In genomic region chr2:158667671-158668432, GRCm38 (mm10) we compare ENCODE assay signal across 8 mouse cellular contexts. TPM values are rescaled to one million over a fixed set of nuclear protein-coding genes. Genes with fewer than 3 reads are reported as not detected.
DNase-seq lines count a peak whose midpoint lies in the region; ATAC-seq and TF ChIP-seq lines count a peak whose summit lies in the region.

No protein-coding gene starts in this region.

- peak overlapping the region; percentile 78 for H3K9ac ChIP-seq in forebrain, embryonic 13.5 days
- peak overlapping the region; percentile 67 for H3K9ac ChIP-seq in hindbrain, embryonic 15.5 days
- peak overlapping the region; percentile 56 for H3K9ac ChIP-seq in limb, embryonic 12.5 days (replicated peaks)
- H3K9ac ChIP-seq in neural tube, embryonic 11.5 days (ENCODE audit: low read length), result peak overlapping the region; percentile 51

- no peaks in the 10 kb centered on the region; the same call in 1 of the 2 replicates for H3K27me3 ChIP-seq in cerebellum, adult 2 months (ENCODE audit: control insufficient read depth, insufficient read depth, low read length)
- peaks cover 53% of the 10 kb centered on the region for H3K27me3 ChIP-seq in forebrain, embryonic 13.5 days
- H3K27me3 ChIP-seq in hindbrain, embryonic 15.5 days, result peaks cover 9% of the 10 kb centered on the region; the same call in 1 of the 2 replicates
- H3K27me3 ChIP-seq in limb, embryonic 12.5 days, result peaks cover 66% of the 10 kb centered on the region
- peaks cover 18% of the 10 kb centered on the region for H3K27me3 ChIP-seq in neural tube, embryonic 11.5 days (ENCODE audit: control insufficient read depth, insufficient read depth, low read length)

- ATAC-seq in forebrain, embryonic 13.5 days, result peak; percentile 50
- peak; percentile 55 for ATAC-seq in hindbrain, embryonic 15.5 days (ENCODE audit: low FRiP score, low read depth)
- ATAC-seq in limb, embryonic 12.5 days (ENCODE audit: insufficient number of reproducible peaks, insufficient read depth, low FRiP score, low TSS enrichment, low read depth), result no peak; the same call in 1 of the 2 replicates
- ATAC-seq in neural tube, embryonic 11.5 days (ENCODE audit: insufficient read depth, low FRiP score, low TSS enrichment), result peak; percentile 61

- no peaks in the 10 kb centered on the region for H3K9me3 ChIP-seq in forebrain, embryonic 13.5 days (replicated peaks)
- no peaks in the 10 kb centered on the region for H3K9me3 ChIP-seq in hindbrain, embryonic 15.5 days
- no peaks in the 10 kb centered on the region for H3K9me3 ChIP-seq in limb, embryonic 12.5 days
- no peaks in the 10 kb centered on the region for H3K9me3 ChIP-seq in neural tube, embryonic 11.5 days (ENCODE audit: control insufficient read depth, low read length)

- peak overlapping the region; percentile 2; the same call in 1 of the 2 replicates for H3K27ac ChIP-seq in cerebellum, adult 2 months (ENCODE audit: insufficient read depth, low read length)
- peak overlapping the region; percentile 65; the same call in 1 of the 2 replicates for H3K27ac ChIP-seq in forebrain, embryonic 13.5 days
- H3K27ac ChIP-seq in hindbrain, embryonic 15.5 days (replicated peaks), result peak overlapping the region; percentile 76
- 0 out of 2 replicates have a peak overlapping the region, but pooled peaks have one; percentile 7 for H3K27ac ChIP-seq in limb, embryonic 12.5 days
- H3K27ac ChIP-seq in neural tube, embryonic 11.5 days (ENCODE audit: low read depth, low read length), result no peak overlapping the region

- TF ChIP-seq CTCF in cerebellum, adult 2 months (IDR thresholded peaks at IDR 0.05; ENCODE audit: borderline replicate concordance, insufficient read depth, low read depth, low read length), result no peak

- WGBS in cerebellum, adult 2 months, result 1% methylated on average over 54 of the region's 54 CpGs
- WGBS in forebrain, embryonic 13.5 days, result 0% methylated on average over 54 of the region's 54 CpGs
- under 1% methylated on average over 53 of the region's 54 CpGs for WGBS in hindbrain, embryonic 15.5 days
- under 1% methylated on average over 54 of the region's 54 CpGs for WGBS in limb, embryonic 12.5 days
- under 1% methylated on average over 54 of the region's 54 CpGs for whole genome bisulfite sequencing in neural tube, embryonic 11.5 days

- H3K36me3 ChIP-seq in forebrain, embryonic 13.5 days (ENCODE audit: poor library complexity, severe bottlenecking), result no peaks in the 10 kb centered on the region
- no peaks in the 10 kb centered on the region for H3K36me3 ChIP-seq in hindbrain, embryonic 15.5 days
- H3K36me3 ChIP-seq in limb, embryonic 12.5 days, result no peaks in the 10 kb centered on the region
- H3K36me3 ChIP-seq in neural tube, embryonic 11.5 days (ENCODE audit: control insufficient read depth, insufficient read depth, low read length), result no peaks in the 10 kb centered on the region

- no peaks in the 10 kb centered on the region; the same call in 1 of the 2 replicates for H3K4me1 ChIP-seq in cerebellum, adult 2 months (ENCODE audit: control insufficient read depth, insufficient read depth, low read length)
- peaks cover 31% of the 10 kb centered on the region for H3K4me1 ChIP-seq in forebrain, embryonic 13.5 days
- peaks cover 46% of the 10 kb centered on the region for H3K4me1 ChIP-seq in hindbrain, embryonic 15.5 days (replicated peaks)
- peaks cover 25% of the 10 kb centered on the region for H3K4me1 ChIP-seq in limb, embryonic 12.5 days (replicated peaks)
- peaks cover 10% of the 10 kb centered on the region for H3K4me1 ChIP-seq in neural tube, embryonic 11.5 days (ENCODE audit: control insufficient read depth, insufficient read depth, low read length)

- no peak for TF ChIP-seq POLR2A in cerebellum, adult 2 months (IDR thresholded peaks at IDR 0.05; ENCODE audit: borderline replicate concordance, insufficient read depth, low read length)

- peak overlapping the region; percentile 99 for H3K4me2 ChIP-seq in forebrain, embryonic 13.5 days
- peak overlapping the region; percentile 88 for H3K4me2 ChIP-seq in hindbrain, embryonic 15.5 days
- peak overlapping the region; percentile 98 for H3K4me2 ChIP-seq in limb, embryonic 12.5 days
- H3K4me2 ChIP-seq in neural tube, embryonic 11.5 days (ENCODE audit: low read depth), result peak overlapping the region; percentile 100

- DNase-seq in cerebellum, adult 2 months, result peak in 1 of 2 experiments; percentile 26
- no peak for DNase-seq in cerebellum, adult 8-10 months
- DNase-seq in ZHBTc4 (ENCODE audit: low read depth, low spot score), result peak; percentile 63
- DNase-seq in neural tube, embryonic 11.5 days (ENCODE audit: low spot score), result peak; percentile 71
- DNase-seq in testis, postnatal 14 days (ENCODE audit: low spot score), result peak; percentile 30

- H3K4me3 ChIP-seq in cerebellum, adult 2 months (replicated peaks; ENCODE audit: insufficient read depth, low read depth, low read length), result peak overlapping the region; percentile 36
- H3K4me3 ChIP-seq in forebrain, embryonic 13.5 days, result peak overlapping the region; percentile 62
- H3K4me3 ChIP-seq in hindbrain, embryonic 15.5 days, result peak overlapping the region; percentile 60
- H3K4me3 ChIP-seq in limb, embryonic 12.5 days (replicated peaks), result peak overlapping the region; percentile 55
- peak overlapping the region; percentile 45 for H3K4me3 ChIP-seq in neural tube, embryonic 11.5 days (ENCODE audit: low read depth, low read length)

RNA-seq across cellular contexts. Expression of gene Ppp1r16b, which starts 2.7 kb away (rescaled TPM):
- 59.8 and 65.2 TPM in 2 replicates for polyA plus RNA-seq in cerebellum, adult 2 months (2012; rRNA removed)
- polyA plus RNA-seq in forebrain, embryonic 13.5 days (2015; fragmentation: Nextera tagmentation; extraction: Ambion mirVana), result 7.8 and 8.4 TPM in 2 replicates
- 22.1 and 23.4 TPM in 2 replicates for polyA plus RNA-seq in hindbrain, embryonic 15.5 days (2015; fragmentation: Nextera tagmentation; extraction: Ambion mirVana)
- 3.3 TPM in 2 replicates for polyA plus RNA-seq in limb, embryonic 12.5 days (2016; fragmentation: Nextera tagmentation; extraction: Ambion mirVana)
- 3.9 and 4.0 TPM in 2 replicates for polyA plus RNA-seq in neural tube, embryonic 11.5 days (2014; fragmentation: Nextera tagmentation; extraction: Ambion mirVana)

RNA-seq across cellular contexts. Expression of gene Actr5, which starts 43.2 kb away (rescaled TPM):
- 7.2 and 7.5 TPM in 2 replicates for polyA plus RNA-seq in cerebellum, adult 2 months (2012; rRNA removed)
- polyA plus RNA-seq in forebrain, embryonic 13.5 days (2015; fragmentation: Nextera tagmentation; extraction: Ambion mirVana), result 11.5 and 14.1 TPM in 2 replicates
- 12.0 and 13.1 TPM in 2 replicates for polyA plus RNA-seq in hindbrain, embryonic 15.5 days (2015; fragmentation: Nextera tagmentation; extraction: Ambion mirVana)
- polyA plus RNA-seq in limb, embryonic 12.5 days (2016; fragmentation: Nextera tagmentation; extraction: Ambion mirVana), result 20.8 and 22.1 TPM in 2 replicates
- polyA plus RNA-seq in neural tube, embryonic 11.5 days (2014; fragmentation: Nextera tagmentation; extraction: Ambion mirVana), result 15.1 and 16.6 TPM in 2 replicates

RNA-seq across cellular contexts. Expression of gene Slc32a1, which starts 57.3 kb away (rescaled TPM):
- polyA plus RNA-seq in cerebellum, adult 2 months (2012; rRNA removed), result 218 TPM in 2 replicates
- polyA plus RNA-seq in forebrain, embryonic 13.5 days (2015; fragmentation: Nextera tagmentation; extraction: Ambion mirVana), result 4.8 and 5.6 TPM in 2 replicates
- 11.6 and 13.2 TPM in 2 replicates for polyA plus RNA-seq in hindbrain, embryonic 15.5 days (2015; fragmentation: Nextera tagmentation; extraction: Ambion mirVana)
- not detected in 2 replicates for polyA plus RNA-seq in limb, embryonic 12.5 days (2016; fragmentation: Nextera tagmentation; extraction: Ambion mirVana)
- 1.6 and 2.4 TPM in 2 replicates for polyA plus RNA-seq in neural tube, embryonic 11.5 days (2014; fragmentation: Nextera tagmentation; extraction: Ambion mirVana)

Comparison
In these comparisons a context has a peak if more than half of its experiments do, and no peak if none do; other contexts are left out.
1. RNA of gene Slc32a1, which starts 57.3 kb away (polyA plus RNA-seq): 218 TPM in cerebellum, adult 2 months; 11.6 to 13.2 TPM in hindbrain, embryonic 15.5 days, 4.8 to 5.6 TPM in forebrain, embryonic 13.5 days, 1.6 to 2.4 TPM in neural tube, embryonic 11.5 days and not detected in limb, embryonic 12.5 days; every median in the first group is over 10 times any median in the second.
2. Peak in every context shown above with its lines, with median percentiles within 50 percentile points of each other: H3K4me3 ChIP-seq, H3K4me2 ChIP-seq and H3K9ac ChIP-seq.